Mouse (Mus musculus): Measurements from ENCODE around the gene Kcnab1. TPM values are rescaled to one million over a fixed set of nuclear protein-coding genes. Genes with fewer than 3 reads are reported as not detected.

The Kcnab1 gene
- 1 to 10 TPM; 4.0 to 4.6 TPM for total RNA-seq (2021)

DNA sequence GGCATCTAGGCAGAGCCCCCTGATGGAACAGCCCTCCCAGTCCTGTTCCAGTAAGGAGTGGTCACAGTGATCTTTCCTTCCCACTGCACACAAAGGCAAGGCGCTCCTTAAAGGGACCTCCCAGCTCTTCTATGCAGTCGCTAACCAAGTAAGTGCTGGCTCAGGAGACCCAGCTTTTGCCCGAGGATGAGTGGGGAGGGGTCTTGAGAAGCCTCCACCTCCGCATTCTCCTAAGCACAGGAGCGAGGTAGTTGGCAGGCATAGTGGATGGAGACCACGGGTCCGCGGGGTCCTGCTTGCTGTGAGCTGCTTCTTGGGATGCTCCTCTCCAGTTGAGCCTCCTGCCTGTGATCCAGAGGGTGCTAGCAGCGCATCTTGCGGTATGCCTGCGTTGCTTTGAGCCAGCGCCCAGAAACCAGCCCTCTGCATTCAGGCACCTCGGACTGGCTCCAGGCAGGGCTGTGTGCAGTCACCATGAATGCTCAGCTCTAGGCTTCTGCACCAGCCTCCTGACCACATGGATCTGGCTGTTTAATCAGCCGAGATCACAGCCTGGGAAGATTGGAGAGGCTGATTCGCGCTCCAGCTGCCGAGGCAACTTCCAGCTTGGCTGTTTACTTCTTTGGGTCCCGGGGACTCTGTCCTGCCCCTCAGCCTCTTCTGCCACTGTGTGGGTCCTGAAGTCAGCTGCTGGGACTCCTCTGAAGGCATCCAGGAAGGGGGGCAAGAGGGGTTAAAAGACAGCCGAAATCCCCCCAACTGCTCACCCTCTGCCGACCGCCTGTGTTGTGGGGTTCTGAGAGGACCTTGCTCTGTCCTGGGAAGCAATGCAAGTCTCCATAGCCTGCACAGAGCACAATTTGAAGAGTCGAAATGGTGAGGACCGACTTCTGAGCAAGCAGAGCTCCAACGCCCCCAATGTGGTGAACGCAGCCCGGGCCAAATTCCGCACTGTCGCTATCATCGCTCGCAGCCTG lies at the start of gene Kcnab1:
Gene Kcnab1, plus strand, starts transcription at position 440 of the 977 bp plus-strand sequence.
- peak in 1 of 2 experiments; percentile 9 for DNase-seq
- intact Hi-C loops (cut with DNase I): no loop called here

DNA sequence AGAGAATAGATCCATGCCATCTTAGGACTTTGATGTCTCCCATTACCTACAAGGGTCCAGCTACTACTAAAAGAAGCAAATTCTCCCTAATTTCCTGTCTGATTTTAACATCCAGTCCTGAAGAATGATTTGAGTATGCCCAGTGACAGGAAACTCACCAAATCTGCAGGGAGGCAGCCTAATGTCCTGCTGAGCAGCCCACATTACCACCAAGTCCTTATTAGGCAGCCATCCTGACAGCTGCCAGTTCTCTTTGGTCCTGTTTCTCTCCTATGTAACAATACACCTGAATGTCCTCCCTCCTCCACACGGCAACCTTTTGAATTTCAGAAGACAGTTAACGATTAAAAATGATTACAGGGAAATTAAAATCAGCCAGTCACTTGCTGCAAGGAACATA lies 20.9 kb upstream of the Kcnab1 start:
- DNase-seq: no peak
- intact Hi-C loops (cut with DNase I): no loop called here

DNA sequence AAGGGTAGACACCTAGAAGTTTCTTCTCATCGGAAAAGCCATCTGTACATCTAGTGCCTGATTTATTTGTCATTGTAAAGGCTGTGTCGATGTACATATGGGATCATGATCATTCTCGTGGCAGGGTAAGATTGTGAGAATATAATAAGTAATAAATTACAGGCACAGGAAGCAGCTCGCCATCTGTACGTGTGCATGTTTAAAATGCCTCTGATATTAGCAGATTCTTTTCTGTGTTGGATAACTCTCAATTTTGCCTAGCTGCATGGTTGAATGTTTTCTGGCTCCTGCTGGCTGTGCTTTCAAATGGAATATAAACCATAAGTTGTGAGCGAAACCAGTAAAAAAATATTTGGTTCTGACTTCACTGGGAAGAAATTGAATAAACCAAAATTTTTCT lies 5.1 kb upstream of the Kcnab1 start:
- DNase-seq: no peak
- intact Hi-C loops (cut with DNase I): no loop called here

DNA sequence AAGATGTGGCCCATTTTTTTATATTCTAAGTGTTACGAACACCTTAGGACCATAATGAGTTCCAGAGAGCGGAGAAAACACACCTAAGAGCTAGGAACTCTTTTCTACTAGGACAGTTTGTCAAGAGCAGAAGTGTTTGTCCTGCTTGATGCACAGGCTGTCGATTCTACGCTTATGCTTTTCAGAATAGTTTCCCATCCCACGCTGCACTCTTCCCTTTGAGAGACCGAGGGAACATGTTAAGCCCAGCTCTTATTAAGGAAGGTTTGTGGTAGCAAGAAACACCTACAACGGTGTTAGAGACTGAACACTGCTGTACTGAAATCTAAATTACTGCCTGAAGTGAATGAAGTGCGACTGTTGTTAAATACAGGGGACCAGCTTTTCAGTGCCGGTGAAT lies 1.0 kb downstream of the Kcnab1 start:
- intact Hi-C loops (cut with DNase I): no loop called here
- DNase-seq: no peak

DNA sequence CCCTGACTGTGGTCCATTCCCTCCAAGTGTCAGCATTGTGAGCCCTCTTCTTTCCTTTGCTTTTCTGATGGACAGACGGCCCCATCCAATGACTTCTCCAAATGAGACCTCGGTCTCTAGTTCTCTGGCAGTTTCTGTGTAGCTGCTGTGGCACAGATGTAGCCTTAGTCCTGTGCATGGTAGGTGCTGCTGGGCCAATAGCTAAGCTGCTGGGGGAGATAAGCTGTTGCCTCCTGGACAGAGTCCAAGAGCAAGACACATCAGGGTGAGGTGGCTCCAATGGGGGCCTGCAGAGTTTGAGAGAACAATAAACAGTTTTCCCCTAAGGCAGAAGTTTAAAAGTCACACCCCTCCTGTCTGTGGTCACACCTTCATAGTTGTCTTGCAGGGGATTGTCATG lies 2.0 kb downstream of the Kcnab1 start:
- intact Hi-C loops (cut with DNase I): no loop called here
- no peak for DNase-seq

DNA sequence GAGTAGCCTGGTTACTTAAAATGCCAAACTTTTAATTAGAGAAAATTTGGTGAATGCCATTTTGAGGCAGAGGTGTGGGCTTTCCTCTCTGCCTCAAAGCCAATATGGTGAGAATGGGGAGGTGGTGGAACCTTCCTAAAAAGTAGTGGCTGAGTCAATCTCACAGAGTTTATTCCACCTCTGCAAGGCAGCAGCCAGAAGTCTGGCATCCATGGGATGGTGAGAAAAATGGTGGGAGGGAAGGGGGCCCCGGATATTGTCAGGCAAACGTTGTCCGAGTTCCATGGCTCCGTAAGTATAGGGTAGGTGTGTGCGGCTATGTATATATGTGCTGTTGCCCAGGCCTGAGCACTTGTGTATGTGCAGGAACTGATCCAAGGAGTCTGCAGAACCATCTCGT lies 6.0 kb downstream of the Kcnab1 start:
- intact Hi-C loops (cut with DNase I): no loop called here
- no peak for DNase-seq

DNA sequence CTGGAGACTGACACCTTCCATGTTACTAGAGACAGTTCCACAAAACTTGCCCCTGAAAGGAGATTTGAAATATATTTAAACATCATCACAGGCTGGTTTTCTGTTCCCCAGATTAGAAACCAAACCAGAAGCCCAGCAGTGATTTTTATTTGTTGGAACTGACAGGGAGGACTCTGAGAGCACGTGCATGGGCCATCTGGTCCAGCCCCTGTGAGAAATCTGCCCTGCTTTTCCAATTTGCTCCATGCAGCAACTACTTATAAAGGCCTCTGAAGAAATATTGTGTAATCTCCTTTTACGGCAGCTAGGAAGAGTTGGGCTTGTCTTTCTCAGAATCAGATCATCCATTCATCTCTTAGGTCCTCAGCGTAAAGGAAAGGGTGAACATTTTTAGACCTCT lies 7.8 kb downstream of the Kcnab1 start:
- no peak for DNase-seq
- intact Hi-C loops (cut with DNase I): no loop called here

DNA sequence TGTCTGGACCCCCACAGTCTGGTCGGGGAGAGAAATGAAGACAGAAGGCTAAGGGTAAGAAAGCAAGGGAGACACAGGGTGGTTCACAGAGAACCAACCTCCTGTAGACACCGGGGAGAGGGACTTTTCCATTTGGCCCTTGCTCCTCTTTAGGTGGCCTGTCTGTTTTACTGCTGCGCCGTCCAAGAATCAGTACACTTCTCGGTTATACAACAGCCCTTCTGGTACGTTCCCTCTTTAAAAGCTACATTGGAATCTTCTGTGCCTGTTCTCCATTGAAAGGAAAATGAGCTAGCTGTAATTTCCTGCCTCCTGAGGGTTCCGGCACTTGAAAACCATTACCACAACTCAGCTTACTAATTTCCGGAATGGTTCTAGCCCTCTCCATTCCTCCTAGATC lies 8.2 kb downstream of the Kcnab1 start:
- DNase-seq: no peak
- intact Hi-C loops (cut with DNase I): no loop called here

DNA sequence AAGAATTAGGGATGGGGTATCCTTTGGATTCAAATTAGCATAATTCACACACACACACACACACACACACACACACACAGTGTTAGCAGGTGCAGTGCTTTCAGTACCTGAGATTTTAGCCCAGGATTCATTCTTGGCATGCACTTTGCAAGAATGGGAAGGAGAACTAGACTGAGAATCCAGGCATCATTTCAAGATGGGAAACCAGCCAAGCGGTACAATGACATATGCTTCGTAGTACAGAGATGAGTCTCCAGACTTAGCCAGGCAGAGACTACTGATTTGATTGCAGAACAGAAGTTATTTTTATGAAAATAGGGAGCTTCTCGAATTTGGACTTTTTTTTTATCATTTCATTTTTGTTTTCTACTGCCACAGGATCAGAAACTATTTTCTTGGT lies 15.8 kb downstream of the Kcnab1 start:
- intact Hi-C loops (cut with DNase I): no loop called here
- DNase-seq: no peak

DNA sequence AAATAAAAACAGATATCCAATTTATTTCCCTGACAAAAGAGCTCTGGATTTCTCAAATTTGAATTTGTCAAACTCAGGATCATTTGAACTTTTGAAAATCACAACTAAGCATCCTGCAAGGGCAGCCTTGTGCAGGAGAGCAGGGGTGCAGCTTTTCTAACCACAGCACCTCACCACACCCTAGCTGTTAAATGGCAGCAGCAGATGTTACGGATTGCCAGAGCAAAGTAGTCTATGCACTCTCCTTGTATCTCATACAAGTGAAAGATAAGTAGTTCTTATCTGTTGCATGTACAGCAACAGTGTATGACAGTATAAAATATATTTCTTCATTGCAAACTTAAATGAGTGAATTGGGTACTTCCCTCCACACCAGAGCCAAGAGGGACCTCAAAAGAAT lies 20.4 kb downstream of the Kcnab1 start:
- intact Hi-C loops (cut with DNase I): no loop called here
- no peak for DNase-seq

DNA sequence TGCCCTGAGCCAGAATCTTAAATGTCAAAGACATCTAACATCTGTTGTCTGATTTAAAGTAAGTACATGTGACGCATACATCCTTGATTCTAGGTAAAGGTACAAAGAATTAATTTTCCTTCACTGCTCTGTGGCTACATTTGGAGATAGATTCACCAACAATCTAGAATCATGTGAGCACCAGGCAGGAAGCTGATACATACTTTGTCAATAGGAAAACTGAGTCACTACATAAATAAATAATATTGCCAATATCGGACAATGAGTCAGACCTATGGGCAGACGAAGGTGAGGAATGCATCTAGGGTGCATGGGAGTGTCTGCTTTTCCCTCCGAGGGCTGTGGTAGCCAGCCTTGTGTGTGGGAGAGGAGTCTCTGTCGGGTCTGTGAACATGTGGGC lies 25.7 kb downstream of the Kcnab1 start:
- intact Hi-C loops (cut with DNase I): loop anchor here (5.0 kb wide), 1 partner anchor 797 kb away; no protein-coding TSS in a partner anchor

DNA sequence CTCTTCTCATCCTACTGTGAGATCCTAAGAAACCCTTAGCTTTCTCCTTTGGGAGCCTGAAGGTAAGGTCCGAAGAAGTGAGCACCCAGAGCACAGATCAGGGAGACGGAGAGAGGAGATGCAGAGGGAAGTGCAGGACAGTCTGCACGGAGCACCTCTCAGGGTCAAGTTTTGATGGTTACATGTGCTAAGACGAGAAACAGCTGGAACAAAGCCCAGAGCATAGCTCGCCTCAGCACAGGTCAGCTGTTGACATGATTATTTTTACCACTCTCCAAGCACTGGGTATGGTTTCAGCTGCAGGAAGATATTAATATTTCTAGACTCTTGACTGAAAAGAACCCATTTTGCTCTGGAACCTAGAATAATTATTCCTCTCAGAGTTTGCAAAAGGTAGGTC lies 27.7 kb downstream of the Kcnab1 start:
- intact Hi-C loops (cut with DNase I): loop anchor here (5.0 kb wide), 1 partner anchor 795 kb away; no protein-coding TSS in a partner anchor
- peak; percentile 48 to 66 for DNase-seq

More for the DNA sequence above, 25.7 kb downstream of the Kcnab1 start:
- no peak for DNase-seq

DNA sequence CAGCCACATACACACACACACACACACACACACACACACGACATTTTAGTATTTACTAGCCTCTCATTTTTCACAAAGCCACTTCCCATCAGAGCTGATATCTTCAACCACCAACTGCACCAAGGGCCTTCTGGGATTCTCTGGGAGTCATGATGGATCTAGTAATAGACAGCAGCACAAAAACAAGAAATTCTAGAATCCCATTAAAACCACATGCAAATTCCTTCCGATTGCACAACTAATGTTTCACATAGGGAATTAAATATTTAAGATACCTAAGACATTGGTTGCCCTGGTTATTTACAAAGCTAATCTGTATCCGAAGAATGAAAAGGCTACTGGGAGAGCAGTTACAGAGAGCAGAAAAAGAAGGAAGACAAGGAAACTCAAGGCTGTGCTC lies 29.6 kb downstream of the Kcnab1 start:
- intact Hi-C loops (cut with DNase I): loop anchor here (5.0 kb wide), 1 partner anchor 794 kb away; no protein-coding TSS in a partner anchor
- no peak for DNase-seq

DNA sequence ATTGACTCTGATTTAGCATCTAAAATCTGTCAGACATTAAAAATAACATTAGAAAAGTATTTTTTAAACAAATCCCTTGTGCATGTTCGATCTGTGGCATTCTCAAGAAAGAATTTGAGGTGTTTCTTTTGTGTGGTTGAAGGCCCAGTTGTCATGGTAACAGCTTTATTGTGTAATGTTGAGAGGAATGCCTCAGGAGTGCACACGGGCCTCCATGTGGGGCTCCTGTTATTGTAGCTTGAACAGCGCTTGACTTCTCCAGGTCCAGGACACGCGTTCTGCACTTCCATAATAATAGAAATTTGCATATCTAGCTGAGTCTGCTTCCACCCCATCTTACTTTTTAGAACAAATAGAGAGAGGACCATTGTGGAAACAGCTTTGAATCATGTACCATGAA lies 36.0 kb downstream of the Kcnab1 start:
- DNase-seq: no peak
- intact Hi-C loops (cut with DNase I): no loop called here

DNA sequence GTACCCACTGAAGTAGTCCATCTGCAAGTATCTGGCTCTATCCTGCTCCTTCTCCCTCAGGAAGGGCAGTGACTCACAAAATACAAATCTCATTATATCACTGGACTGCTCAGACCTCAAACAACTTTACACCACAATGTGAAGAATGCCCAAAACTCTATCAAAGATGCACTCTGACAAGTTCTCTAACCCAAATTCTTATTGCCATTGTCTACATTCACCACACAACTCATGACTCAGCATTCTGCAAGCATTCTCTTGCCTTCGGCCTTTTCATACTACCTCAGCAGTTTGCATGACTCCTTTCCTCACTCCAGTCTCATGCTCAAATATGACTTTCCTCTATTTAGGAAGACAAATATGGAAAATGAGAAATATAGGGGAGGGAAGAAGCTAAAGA lies 42.6 kb downstream of the Kcnab1 start:
- intact Hi-C loops (cut with DNase I): no loop called here
- no peak for DNase-seq

DNA sequence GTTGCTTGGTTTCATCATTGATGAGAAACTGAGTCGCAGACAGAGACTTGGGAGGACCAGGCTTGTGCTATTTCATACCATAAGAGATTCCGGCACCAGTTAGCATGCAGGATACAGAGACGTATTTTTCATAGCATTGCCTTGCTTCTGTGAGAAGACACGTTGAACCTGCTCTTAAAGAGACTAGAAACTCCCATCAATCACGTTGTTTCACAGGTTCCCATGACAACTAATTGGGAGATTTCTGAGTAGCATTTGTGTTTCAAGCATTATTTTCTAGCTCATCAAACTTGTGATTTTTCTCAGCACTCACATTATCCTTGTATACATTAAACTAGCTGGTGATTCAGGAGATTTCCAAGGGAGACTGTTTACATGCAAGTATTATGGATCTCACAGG lies 63.8 kb downstream of the Kcnab1 start:
- no peak for DNase-seq
- intact Hi-C loops (cut with DNase I): no loop called here

DNA sequence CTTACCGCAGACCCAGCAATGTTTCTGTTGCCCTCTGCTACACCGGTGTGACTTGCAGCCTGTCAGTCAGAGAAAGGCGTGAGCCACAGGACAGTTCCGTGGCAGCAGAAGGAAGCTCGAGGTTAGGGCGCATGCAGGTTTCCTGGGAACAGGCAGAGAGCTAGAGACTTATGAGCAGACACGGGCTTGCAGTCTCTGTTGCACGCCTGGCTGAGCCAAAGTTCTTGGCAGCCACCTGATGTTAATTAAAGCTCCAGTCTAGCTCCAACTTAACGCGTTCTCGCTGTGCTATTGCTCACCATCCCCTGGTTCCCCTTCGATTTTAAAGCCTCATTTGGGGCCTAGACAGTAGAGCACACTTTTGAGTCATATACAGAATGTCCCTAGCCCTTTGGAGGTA lies 65.4 kb downstream of the Kcnab1 start:
- DNase-seq: peak; percentile 17 to 24
- intact Hi-C loops (cut with DNase I): no loop called here

DNA sequence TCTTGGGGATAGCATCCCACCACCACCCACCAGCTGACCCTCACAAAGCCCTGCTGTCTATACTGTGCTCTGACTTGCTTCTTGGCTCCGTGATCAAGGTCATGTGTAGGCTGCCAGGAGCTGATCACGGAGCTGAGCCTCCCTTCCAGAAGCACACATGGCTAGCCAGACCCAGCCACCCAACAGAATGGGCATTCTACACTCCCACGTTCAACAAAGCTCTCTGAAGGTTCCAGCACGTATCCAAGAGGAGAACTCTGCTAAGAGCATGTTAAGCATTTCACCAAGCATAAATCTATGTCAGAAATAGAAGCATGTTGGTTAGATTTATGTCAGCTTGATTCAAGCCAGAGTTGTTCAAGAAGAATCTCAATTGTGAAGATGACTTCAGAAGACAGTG lies 66.6 kb downstream of the Kcnab1 start:
- intact Hi-C loops (cut with DNase I): no loop called here
- DNase-seq: no peak

DNA sequence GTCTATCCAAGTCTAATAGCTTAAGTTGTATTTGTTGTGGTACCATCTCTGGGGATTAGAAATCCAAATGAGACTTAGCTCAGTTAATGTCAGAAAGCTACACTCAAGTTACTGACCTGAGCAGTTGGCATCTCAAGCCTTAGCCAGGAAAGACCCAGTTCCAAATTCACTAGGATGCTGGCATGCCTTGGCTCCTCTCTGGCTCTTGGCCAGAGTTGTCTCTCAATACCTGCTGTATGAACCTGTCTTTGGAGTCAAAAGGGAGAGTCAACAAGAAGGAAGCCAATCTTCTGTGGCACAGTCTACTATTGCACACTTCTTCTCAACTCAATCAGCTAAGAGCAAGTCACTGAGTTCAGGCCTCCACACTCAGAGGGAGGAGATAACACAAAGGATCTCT lies 67.7 kb downstream of the Kcnab1 start:
- DNase-seq: no peak
- intact Hi-C loops (cut with DNase I): no loop called here

DNA sequence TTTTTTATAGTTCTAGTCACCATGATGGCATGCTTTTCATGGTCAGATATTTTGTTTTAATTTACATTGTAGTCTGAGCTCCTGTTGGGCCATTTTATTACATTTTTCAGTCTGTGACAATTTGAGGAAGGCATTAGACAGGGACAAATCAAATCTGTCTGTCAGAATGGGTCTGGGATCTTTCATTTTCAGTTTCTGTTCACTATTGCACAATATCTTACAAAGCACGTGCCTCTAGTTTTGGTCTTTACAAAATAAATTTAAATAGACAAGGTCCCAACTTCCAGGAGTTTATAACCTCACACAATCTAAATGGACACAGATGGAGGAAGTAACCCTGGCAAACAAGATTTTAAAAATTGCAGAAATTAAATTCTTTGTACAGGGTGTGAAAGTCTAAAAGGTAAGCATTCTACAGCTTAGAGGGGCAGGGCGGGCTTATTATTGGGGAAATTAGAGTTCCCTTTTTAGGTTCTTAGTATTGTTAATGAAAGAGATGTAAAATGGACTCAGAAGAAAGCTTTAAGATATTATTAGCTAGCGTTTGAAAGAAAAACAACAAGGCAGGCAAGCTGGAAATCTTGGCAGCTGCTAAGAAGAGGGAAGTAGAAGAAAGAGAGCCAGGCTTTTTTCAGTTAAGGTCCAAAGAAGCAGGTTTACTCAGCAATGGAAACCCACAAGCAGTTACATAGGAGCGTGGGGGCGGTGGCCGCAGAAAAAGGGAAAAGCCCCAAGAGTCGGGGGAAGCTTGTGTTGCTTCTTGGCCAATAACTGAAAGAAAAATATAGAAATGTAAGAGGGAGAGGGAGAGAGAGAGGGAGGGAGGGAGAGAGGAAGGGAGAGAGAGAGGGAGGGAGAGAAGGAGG lies 78.9 kb downstream of the Kcnab1 start:
- intact Hi-C loops (cut with DNase I): no loop called here
- DNase-seq: no peak

DNA sequence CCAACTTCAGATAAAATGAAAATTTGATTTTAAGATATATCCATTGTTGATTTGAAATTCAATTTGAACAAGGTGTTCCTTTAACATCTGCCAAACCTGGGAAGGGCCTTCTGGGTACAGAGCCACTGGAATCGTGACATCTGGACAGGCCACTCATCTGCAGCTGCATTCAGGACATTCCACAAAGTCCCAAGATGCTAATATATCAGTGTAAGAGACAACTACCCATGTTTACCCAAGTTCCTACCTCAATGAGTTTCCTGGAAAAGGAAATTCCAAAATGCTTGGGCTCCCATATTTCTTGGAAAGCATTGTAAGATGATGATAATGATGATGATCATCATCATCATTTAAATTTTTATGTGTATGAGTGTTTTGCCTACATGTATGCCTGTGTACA lies 91.4 kb downstream of the Kcnab1 start:
- DNase-seq: no peak
- intact Hi-C loops (cut with DNase I): no loop called here

Data from heart, postnatal 10 days (tissue).